Mouse (Mus musculus): ENCODE results near the gene Tnr.

Gene Tnr

GRCm38 (mm10) chr1:159869619-159870441 lies 346.3 kb downstream of the Tnr start:
- DNase-seq (ENCODE audit: low read depth, low spot score) = no peak

- DNase-seq (ENCODE audit: low read depth, low spot score) = no peak
Observed at GRCm38 (mm10) chr1:159872866-159873265, 349.3 kb downstream of the Tnr start.

GRCm38 (mm10) chr1:159878681-159879080 lies 355.1 kb downstream of the Tnr start:
- no peak for DNase-seq (ENCODE audit: low read depth, low spot score)

- no peak for DNase-seq (ENCODE audit: low read depth, low spot score)
Observed at GRCm38 (mm10) chr1:159879866-159880265, 356.3 kb downstream of the Tnr start.

GRCm38 (mm10) chr1:159885476-159885875 lies 361.9 kb downstream of the Tnr start:
- DNase-seq (ENCODE audit: low read depth, low spot score) = no peak

- DNase-seq (ENCODE audit: low read depth, low spot score) = no peak
Observed at GRCm38 (mm10) chr1:159888611-159889010, 365.0 kb downstream of the Tnr start.

GRCm38 (mm10) chr1:159889012-159889765 lies 365.6 kb downstream of the Tnr start:
- no peak for DNase-seq (ENCODE audit: low read depth, low spot score)

- no peak for DNase-seq (ENCODE audit: low read depth, low spot score)
Observed at GRCm38 (mm10) chr1:159890524-159890923, 367.0 kb downstream of the Tnr start.

GRCm38 (mm10) chr1:159895094-159895493 lies 371.5 kb downstream of the Tnr start:
- no peak for DNase-seq (ENCODE audit: low read depth, low spot score)

GRCm38 (mm10) chr1:159899991-159900390 lies 376.4 kb downstream of the Tnr start:
- no peak for DNase-seq (ENCODE audit: low read depth, low spot score)

- no peak for DNase-seq (ENCODE audit: low read depth, low spot score)
Observed at GRCm38 (mm10) chr1:159900639-159901038, 377.1 kb downstream of the Tnr start.

GRCm38 (mm10) chr1:159901366-159902119 lies 378.0 kb downstream of the Tnr start:
- no peak for DNase-seq (ENCODE audit: low read depth, low spot score)

- DNase-seq (ENCODE audit: low read depth, low spot score) = no peak
Observed at GRCm38 (mm10) chr1:159902120-159902497, 378.5 kb downstream of the Tnr start.

GRCm38 (mm10) chr1:159911006-159911405 lies 387.4 kb downstream of the Tnr start:
- DNase-seq (ENCODE audit: low read depth, low spot score) = no peak

GRCm38 (mm10) chr1:159914726-159915125 lies 391.2 kb downstream of the Tnr start:
- no peak for DNase-seq (ENCODE audit: low read depth, low spot score)

- no peak for DNase-seq (ENCODE audit: low read depth, low spot score)
Observed at GRCm38 (mm10) chr1:159920571-159920970, 397.0 kb downstream of the Tnr start.

GRCm38 (mm10) chr1:159923010-159923409 lies 399.4 kb downstream of the Tnr start:
- no peak for DNase-seq (ENCODE audit: low read depth, low spot score)

GRCm38 (mm10) chr1:159924105-159924504 lies 400.5 kb downstream of the Tnr start:
- no peak for DNase-seq (ENCODE audit: low read depth, low spot score)

- no peak for DNase-seq (ENCODE audit: low read depth, low spot score)
Observed at GRCm38 (mm10) chr1:159924684-159925083, 401.1 kb downstream of the Tnr start.

GRCm38 (mm10) chr1:159928681-159929335 lies 405.2 kb downstream of the Tnr start:
- no peak for DNase-seq (ENCODE audit: low read depth, low spot score)

GRCm38 (mm10) chr1:159932092-159932491 lies 408.5 kb downstream of the Tnr start:
- DNase-seq (ENCODE audit: low read depth, low spot score) = no peak

- no peak for DNase-seq (ENCODE audit: low read depth, low spot score)
Observed at GRCm38 (mm10) chr1:159932598-159932997, 409.0 kb downstream of the Tnr start.

Data from brain, embryonic 18.5 days (tissue).